Mouse (Mus musculus): ENCODE data around the gene Map3k4. TPM values are rescaled to one million over a fixed set of nuclear protein-coding genes. Genes with fewer than 3 reads are reported as not detected.

Gene Map3k4
- 49.3 TPM for polyA plus RNA-seq (2021)

- CTCF ChIA-PET = interaction anchor here (0.6 to 4.1 kb wide), 10 partner anchors 10 to 50 kb away, joined by 3 to 55 read pairs (median 5); no protein-coding TSS in a partner anchor
- in situ Hi-C loops (cut with MboI; ENCODE audit: low pct_unique_long_range_greater_than_20kb) = loop anchor here (5.0 kb wide), 1 partner anchor 51 kb away; no protein-coding TSS in a partner anchor
- no peaks in the 10 kb centered on the region for H3K27me3 ChIP-seq
- POLR2A ChIA-PET = interaction anchor here (1.3 to 2.3 kb wide), 8 partner anchors 10 to 54 kb away, joined by 3 to 10 read pairs (median 7); no protein-coding TSS in a partner anchor
- peak; percentile 19 for TF ChIP-seq CTCF (IDR thresholded peaks at IDR 0.05)
- ATAC-seq (peak; percentile 92), DNase-seq (ENCODE audit: low read depth, low spot score) (peak; percentile 64)
These were observed at the start of gene Map3k4 for GRCm38 (mm10) chr17:12318663-12319201. Gene Map3k4, minus strand, starts transcription at chr17:12318796.

- in situ Hi-C loops (cut with MboI; ENCODE audit: low pct_unique_long_range_greater_than_20kb) = loop anchor here (5.0 to 10.0 kb wide), 4 partner anchors 55 to 330 kb away; partner anchors contain the start of gene Agpat4
- ChIA-PET POLR2A (interaction anchor here (0.6 to 1.2 kb wide), 6 partner anchors 27 to 108 kb away, joined by 3 to 7 read pairs (median 4); partner anchors contain the start of gene Map3k4), CTCF (interaction anchor here (0.7 to 6.9 kb wide), 20 partner anchors 19 to 331 kb away, joined by 3 to 55 read pairs (median 4); partner anchors contain the start of gene Map3k4)
- peak; percentile 92 for TF ChIP-seq CTCF (IDR thresholded peaks at IDR 0.05)
- no peaks in the 10 kb centered on the region for H3K27me3 ChIP-seq
- DNase-seq (ENCODE audit: low read depth, low spot score) = no peak
- peak; percentile 89 for ATAC-seq
These were observed 48.9 kb upstream of the Map3k4 start for GRCm38 (mm10) chr17:12367373-12367930.

- no peak for DNase-seq (ENCODE audit: low read depth, low spot score)
These were observed 45.8 kb upstream of the Map3k4 start for GRCm38 (mm10) chr17:12364426-12364735.

DNA sequence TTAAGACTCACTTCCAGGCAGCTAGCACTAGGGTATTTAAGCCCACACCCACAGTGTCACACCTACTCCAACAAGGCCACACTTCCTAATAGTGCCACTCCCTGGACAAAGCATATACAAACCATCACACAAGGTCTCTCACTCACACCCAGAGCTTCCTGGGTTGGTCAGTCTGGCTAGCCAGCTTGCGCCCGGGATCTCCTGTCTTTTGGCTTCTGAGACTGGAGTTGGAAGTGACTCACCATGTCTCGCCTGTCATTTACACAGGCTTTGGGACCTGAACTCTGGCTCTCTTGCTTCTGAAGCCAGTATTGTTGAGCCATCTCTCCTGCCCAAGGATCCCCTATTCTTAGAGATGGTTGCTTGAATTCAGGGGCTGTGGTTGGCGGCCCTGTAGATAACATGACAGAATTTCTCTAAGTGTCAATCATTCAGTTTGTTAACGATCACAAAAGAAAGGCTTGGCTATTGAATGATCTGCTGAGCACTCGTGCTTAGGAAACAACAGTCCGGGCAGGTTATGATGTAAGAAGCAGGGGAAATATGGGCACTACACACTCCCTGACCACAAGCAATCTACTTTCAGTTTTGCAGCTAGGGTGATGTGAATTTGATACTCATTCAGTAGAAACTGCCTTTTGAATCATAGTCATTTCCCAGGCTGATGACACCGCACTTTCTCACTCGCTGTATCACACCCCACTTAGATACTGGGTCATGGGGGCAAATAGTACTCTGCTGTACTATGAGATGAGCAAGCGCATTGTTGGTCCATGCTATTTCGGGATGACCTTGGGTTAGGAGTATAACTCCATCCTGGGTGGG lies 45.2 kb upstream of the Map3k4 start:
- no peaks in the 10 kb centered on the region for H3K27me3 ChIP-seq
- TF ChIP-seq CTCF (IDR thresholded peaks at IDR 0.05) = no peak
- DNase-seq (ENCODE audit: low read depth, low spot score) (no peak), ATAC-seq (no peak)
- in situ Hi-C loops (cut with MboI; ENCODE audit: low pct_unique_long_range_greater_than_20kb) = loop anchor here (10.0 kb wide), 1 partner anchor 249 kb away; the partner anchor contains the start of gene Agpat4
- CTCF ChIA-PET = interaction anchor here (0.8 to 2.0 kb wide), 5 partner anchors 8 to 63 kb away, joined by 3 to 6 read pairs (median 3); partner anchors contain the start of gene Map3k4
- POLR2A ChIA-PET = no interaction called here

More at GRCm38 (mm10) chr17:12364426-12364735, 45.8 kb upstream of the Map3k4 start:
- in situ Hi-C loops (cut with MboI; ENCODE audit: low pct_unique_long_range_greater_than_20kb) = loop anchor here (10.0 kb wide), 1 partner anchor 250 kb away; the partner anchor contains the start of gene Agpat4
- ChIA-PET POLR2A (no interaction called here), CTCF (interaction anchor here (1.0 to 2.0 kb wide), 4 partner anchors 16 to 64 kb away, joined by 3 to 6 read pairs (median 4); partner anchors contain the start of gene Map3k4)
- no peak for TF ChIP-seq CTCF (IDR thresholded peaks at IDR 0.05)
- no peak for ATAC-seq
- no peaks in the 10 kb centered on the region for H3K27me3 ChIP-seq

DNA sequence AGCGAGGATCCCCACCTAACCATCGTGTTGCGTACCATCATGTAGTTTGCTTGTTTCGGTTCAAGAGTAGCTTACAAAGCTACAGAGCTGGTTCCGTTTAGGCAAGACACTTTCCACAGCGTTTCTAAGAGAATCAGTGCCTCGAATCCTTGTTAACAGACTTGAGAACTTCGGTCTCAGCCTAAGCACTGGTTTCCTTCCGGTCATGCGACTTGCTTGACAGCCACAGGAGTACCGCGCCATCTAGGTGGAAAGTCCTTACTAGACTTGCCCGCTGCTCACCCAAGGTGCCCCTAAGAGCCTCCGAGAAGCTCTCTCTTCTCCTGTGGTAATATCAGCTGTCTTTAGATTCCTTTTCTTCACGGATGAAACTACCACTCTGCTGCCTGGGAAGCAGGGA lies 41.3 kb upstream of the Map3k4 start:
- no peak for TF ChIP-seq CTCF (IDR thresholded peaks at IDR 0.05)
- H3K27me3 ChIP-seq = no peaks in the 10 kb centered on the region
- in situ Hi-C loops (cut with MboI; ENCODE audit: low pct_unique_long_range_greater_than_20kb) = loop anchor here (10.0 kb wide), 1 partner anchor 245 kb away; the partner anchor contains the start of gene Agpat4
- ATAC-seq = no peak
- ChIA-PET POLR2A (no interaction called here), CTCF (interaction anchor here (1.3 kb wide), 1 partner anchor 12 kb away, joined by 3 read pairs; no protein-coding TSS in a partner anchor)
- DNase-seq (ENCODE audit: low read depth, low spot score) = no peak

GRCm38 (mm10) chr17:12352781-12353180 lies 34.2 kb upstream of the Map3k4 start:
- DNase-seq (ENCODE audit: low read depth, low spot score) = no peak
- in situ Hi-C loops (cut with MboI; ENCODE audit: low pct_unique_long_range_greater_than_20kb) = no loop called here

DNA sequence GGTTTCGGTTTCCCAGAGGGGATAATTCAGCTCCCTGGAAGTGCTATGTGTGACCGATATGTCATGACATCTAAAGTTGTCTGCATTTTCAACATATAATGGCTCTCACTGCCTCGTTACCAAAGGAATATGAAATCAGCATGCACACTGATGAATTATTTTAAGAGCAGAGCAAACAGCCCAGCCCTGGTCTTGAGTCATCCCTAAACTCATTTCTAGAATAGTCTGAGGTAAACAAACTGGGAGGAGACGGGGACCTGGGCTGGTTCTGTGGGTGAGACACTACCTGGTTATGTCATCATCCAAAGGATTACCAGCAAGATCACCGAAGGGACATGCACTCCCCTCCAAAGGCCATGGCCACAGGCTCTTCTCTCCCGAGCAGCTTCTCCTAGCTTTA lies 33.0 kb upstream of the Map3k4 start:
- ATAC-seq (no peak), DNase-seq (ENCODE audit: low read depth, low spot score) (no peak)
- ChIA-PET POLR2A (no interaction called here), CTCF (interaction anchor here (2.5 kb wide), 1 partner anchor 19 kb away, joined by 7 read pairs; no protein-coding TSS in a partner anchor)
- no peaks in the 10 kb centered on the region for H3K27me3 ChIP-seq
- in situ Hi-C loops (cut with MboI; ENCODE audit: low pct_unique_long_range_greater_than_20kb) = no loop called here
- TF ChIP-seq CTCF (IDR thresholded peaks at IDR 0.05) = no peak

More at GRCm38 (mm10) chr17:12352781-12353180, 34.2 kb upstream of the Map3k4 start:
- H3K27me3 ChIP-seq = no peaks in the 10 kb centered on the region
- CTCF ChIA-PET = interaction anchor here (1.1 kb wide), 1 partner anchor 19 kb away, joined by 4 read pairs; no protein-coding TSS in a partner anchor
- no peak for TF ChIP-seq CTCF (IDR thresholded peaks at IDR 0.05)
- no peak for ATAC-seq
- POLR2A ChIA-PET = interaction anchor here (0.6 kb wide), 1 partner anchor 401 kb away, joined by 3 read pairs; no protein-coding TSS in a partner anchor

- H3K27me3 ChIP-seq = no peaks in the 10 kb centered on the region
- in situ Hi-C loops (cut with MboI; ENCODE audit: low pct_unique_long_range_greater_than_20kb) = no loop called here
- ChIA-PET CTCF (interaction anchor here (1.7 kb wide), 1 partner anchor 12 kb away, joined by 3 read pairs; no protein-coding TSS in a partner anchor), POLR2A (no interaction called here)
- no peak for DNase-seq (ENCODE audit: low read depth, low spot score)
- ATAC-seq = no peak
- TF ChIP-seq CTCF (IDR thresholded peaks at IDR 0.05) = no peak
These were observed 28.9 kb upstream of the Map3k4 start for GRCm38 (mm10) chr17:12347462-12347861.

GRCm38 (mm10) chr17:12343702-12344376 lies 25.2 kb upstream of the Map3k4 start:
- POLR2A ChIA-PET = interaction anchor here (0.8 kb wide), 1 partner anchor 11 kb away, joined by 3 read pairs; no protein-coding TSS in a partner anchor
- DNase-seq (ENCODE audit: low read depth, low spot score) (peak; percentile 91), ATAC-seq (peak; percentile 84)
- no peaks in the 10 kb centered on the region for H3K27me3 ChIP-seq
- in situ Hi-C loops (cut with MboI; ENCODE audit: low pct_unique_long_range_greater_than_20kb) = no loop called here
- CTCF ChIA-PET = interaction anchor here (0.7 to 1.6 kb wide), 7 partner anchors 8 to 44 kb away, joined by 3 to 5 read pairs (median 3); partner anchors contain the start of gene Map3k4
- TF ChIP-seq CTCF (IDR thresholded peaks at IDR 0.05) = no peak
